Mouse (Mus musculus) colon, adult 2 months (tissue): ENCODE data around the gene Phka1. TPM values are rescaled to one million over a fixed set of nuclear protein-coding genes. Genes with fewer than 3 reads are reported as not detected.

Experiments used
- polyA plus RNA-seq: library from polyadenylated mRNA; depleted of rRNA; stranded (reverse); fragments of >200 nt; gene quantifications from 2 replicates; pipeline ENCODE4 v1.2.3, GENCODE M21; 2012; rRNA removed

Gene Phka1
- polyA plus RNA-seq = 4.1 and 4.9 TPM in 2 replicates

GRCm38 (mm10) chrX:102643823-102644572 is at the start of gene Phka1:
Phka1 (minus strand) TSS chrX:102644246.

GRCm38 (mm10) chrX:102686872-102687271 is 42.8 kb upstream of the Phka1 start, which contains the start of gene Gm3880:
Gm3880 (minus strand) TSS chrX:102686972.

GRCm38 (mm10) chrX:102504644-102505481 is 139.2 kb downstream of the Phka1 start, which contains the start of gene Hdac8:
Hdac8 (minus strand) TSS chrX:102505359.

Other genes with a start within 250 kb of the Phka1 start
- 1.8 and 2.4 TPM in 2 replicates for gene Hdac8, start 138.9 kb downstream of the Phka1 start, polyA plus RNA-seq
- gene Gm3880, start 42.7 kb upstream of the Phka1 start, polyA plus RNA-seq = not detected in 2 replicates
- not detected in 2 replicates for gene Gm9112, start 63.4 kb upstream of the Phka1 start, polyA plus RNA-seq
- gene Dmrtc1b, start 63.6 kb upstream of the Phka1 start, polyA plus RNA-seq = not detected in 2 replicates
- gene Dmrtc1c1, start 158.7 kb upstream of the Phka1 start, polyA plus RNA-seq = not detected in 2 replicates
- not detected in 2 replicates for gene Dmrtc1c2, start 210.4 kb upstream of the Phka1 start, polyA plus RNA-seq
- not detected in 2 replicates for gene 1700031F05Rik, start 223.7 kb upstream of the Phka1 start, polyA plus RNA-seq